Mouse (Mus musculus) mature B cell (primary cell): Measurements from ENCODE around the gene Acsl6.
"Not testable (repeated sequence)": the region's sequence is repeated elsewhere in the genome, so short reads cannot be mapped to it uniquely, and the experiment has no call there.

Source experiments
- in situ Hi-C: fragments of 300-500 bp; cut with MboI; formaldehyde crosslinking; loops from 2 replicates; pipeline ENCODE4 v1.14.3; 2019

Gene Acsl6

DNA sequence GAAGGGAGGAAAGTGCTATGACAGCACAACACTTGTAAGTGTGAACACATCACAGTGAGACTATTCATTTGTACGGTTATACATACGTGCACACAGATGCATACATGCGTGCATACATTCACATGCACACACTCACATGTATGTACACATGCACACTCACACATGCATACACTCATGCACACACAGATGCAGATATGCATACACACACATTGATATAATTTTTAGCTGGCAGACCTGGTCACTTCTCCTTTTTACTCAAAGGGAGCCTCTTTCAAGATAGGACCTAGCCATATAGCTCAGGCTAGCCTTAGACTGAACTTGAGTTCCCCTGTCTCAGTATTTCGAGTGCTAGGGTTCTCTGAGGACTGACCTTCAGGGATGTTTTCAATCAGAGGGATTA is 87.7 kb downstream of the Acsl6 start:
- in situ Hi-C loops = no loop called here

DNA sequence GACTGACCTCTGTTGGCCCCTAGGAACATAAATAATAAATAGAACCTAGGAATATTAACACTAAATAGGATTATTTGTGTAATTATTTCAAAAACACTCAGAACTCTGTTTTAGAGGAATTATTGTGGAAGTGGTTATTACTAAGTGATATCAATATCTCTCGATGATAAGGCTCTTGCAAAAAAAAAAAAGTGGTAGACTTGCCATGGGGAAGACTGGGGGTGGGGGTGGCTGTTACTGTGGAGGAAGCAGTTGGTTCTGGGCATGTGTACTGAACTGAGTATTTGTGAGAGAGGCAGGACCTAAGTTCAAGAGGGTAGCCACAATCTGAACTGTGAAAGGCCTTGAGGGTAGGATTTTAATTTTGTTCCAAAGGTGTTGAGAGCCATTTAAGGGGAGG is 93.1 kb downstream of the Acsl6 start:
- in situ Hi-C loops = no loop called here

DNA sequence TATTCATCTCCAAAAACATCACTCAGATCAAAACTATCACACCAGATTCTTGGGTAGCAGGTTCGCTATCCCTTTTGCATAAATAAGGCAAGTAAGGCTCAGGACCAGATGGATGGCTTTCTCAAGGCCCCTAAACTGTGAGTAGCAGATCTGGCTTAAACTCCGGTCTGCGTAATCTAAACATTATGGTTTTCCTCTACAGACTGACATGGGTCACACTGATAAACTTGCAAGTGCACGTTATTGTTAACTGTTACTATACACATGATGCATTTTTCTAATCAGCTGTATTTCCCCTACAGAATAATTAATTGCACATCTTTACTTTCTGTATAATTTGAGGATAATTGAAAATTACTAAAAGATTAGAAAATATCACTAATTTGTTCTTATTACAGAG is 94.5 kb downstream of the Acsl6 start:
- in situ Hi-C loops = no loop called here

DNA sequence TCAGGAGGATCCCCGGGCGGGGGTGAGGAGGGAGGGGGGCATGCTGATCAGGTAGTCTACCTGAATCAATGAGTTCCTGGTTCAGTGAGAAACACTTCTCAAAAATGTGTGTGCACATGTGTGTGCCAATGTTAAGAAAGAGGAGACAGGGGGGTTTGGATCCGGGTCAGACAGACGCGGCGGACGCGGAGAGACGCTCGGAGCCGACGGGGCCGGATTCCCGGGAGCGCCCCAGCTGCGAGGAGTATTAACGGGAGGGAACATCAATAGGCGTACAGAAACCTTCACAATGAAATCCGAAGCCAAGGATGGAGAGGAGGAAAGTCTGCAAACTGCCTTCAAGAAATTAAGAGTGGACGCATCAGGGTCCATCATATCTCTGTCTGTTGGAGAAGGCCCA is 97.2 kb downstream of the Acsl6 start:
- in situ Hi-C loops = not testable (repeated sequence)

DNA sequence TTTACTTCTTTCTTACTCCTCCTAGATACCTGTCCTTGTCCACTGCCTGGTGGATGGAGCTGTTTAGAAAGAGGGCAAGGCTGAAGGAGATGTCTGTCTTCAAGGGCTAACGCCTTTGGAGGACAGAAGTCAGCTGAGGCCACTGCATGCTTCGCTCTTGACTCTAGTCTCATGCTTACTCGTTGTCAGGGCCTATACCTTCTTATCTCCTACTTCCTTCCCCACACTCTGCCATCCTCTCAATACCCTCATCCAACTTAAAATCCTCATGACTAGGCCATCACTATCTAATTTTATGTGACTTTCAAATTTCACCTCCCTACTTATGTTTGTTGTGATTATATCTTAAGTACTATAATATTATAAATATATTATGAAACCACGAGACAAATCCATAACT is 101.3 kb downstream of the Acsl6 start:
- in situ Hi-C loops = no loop called here

DNA sequence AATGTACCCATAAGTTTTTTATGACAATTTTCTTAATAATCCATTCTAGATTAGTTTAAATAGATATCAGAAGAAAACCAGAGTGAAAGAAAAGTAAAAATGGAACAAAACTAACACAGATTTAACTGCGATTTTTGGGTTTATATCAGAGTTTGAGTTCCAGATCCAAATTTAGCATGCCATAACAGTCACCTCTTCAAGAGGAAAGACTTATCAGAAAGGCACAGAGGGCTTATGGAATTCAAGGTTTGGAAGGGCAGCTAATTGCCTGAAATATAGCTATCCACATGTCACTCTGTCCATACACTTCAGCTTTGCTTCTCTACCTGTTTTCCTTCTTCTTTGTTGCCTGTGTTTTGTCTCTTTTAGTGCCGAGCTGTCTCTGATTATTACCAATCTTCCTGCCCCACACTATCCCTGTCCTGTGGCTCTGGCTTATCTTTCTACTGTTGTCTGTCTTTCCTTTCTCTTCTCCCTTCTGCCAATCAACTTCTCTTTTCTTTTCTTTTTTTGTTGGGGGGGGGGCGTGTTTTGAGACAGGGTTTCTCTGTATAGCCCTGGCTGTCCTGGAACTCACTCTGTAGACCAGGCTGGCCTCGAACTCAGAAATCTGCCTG is 103.4 kb downstream of the Acsl6 start:
- in situ Hi-C loops = no loop called here

DNA sequence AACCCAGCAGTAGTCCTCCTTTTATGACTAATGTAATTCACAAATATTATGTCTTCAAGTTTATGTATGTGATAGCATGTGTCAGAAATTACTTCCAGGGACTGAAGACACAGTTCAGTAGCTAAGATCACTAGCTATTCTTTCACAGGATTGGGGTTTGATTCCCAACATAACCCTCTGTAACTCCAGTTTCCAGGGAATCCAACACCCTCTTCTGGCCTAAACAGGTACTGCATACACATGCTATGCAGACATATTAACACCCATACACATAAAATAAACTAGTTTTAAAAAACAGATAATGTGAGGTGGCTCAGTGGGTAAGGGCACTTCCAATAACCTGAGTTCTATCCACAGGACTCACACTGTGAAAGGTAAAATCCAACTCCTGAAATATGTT is 107.0 kb downstream of the Acsl6 start:
- in situ Hi-C loops = no loop called here

DNA sequence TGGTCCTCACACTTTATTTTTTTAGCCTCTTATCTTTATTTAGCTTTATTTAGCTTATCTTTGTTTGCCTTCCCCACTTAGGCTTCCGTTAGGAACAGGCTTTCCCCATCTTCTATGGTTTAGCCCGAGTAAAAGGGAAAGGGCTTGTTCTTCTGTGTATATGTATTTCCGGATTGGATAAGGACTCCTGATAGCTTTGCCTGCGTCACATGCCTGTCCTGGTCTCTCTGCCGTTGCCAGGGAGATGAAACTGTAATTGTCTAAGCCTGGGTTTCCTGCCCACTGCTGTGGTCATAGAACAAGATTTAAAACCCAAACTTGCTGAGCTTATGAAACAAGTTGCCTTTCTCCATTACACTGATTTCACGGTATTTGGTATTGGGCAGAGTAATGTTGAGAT is 109.4 kb downstream of the Acsl6 start:
- in situ Hi-C loops = no loop called here
